Mouse (Mus musculus) brown adipose tissue, adult 24 weeks (tissue): ENCODE measurements around the gene Gm49425. TPM values are rescaled to one million over a fixed set of nuclear protein-coding genes. Genes with fewer than 3 reads are reported as not detected.
"Not testable (repeated sequence)": the region's sequence is repeated elsewhere in the genome, so short reads cannot be mapped to it uniquely, and the experiment has no call there.

Experiments used
- H3K27ac ChIP-seq: fragments of 200-500 bp; replicated peaks from 2 replicates; pipeline ENCODE4 v1.5.1; 2012; ENCODE audit warnings: low read depth, mild to moderate bottlenecking, low read length
- H3K4me1 ChIP-seq: fragments of 200-500 bp; 2 replicates; pipeline ENCODE4 v1.6.1; 2012; ENCODE audit warnings: low read length, mixed read lengths; ENCODE audit not compliant: control insufficient read depth, insufficient read depth, insufficient read length
- H3K4me3 ChIP-seq: fragments of 200-500 bp; 2 replicates; pipeline ENCODE4 v1.5.1; 2012; ENCODE audit warnings: low read depth, mild to moderate bottlenecking, low read length, moderate library complexity; ENCODE audit not compliant: insufficient read depth
- polyA plus RNA-seq: library from polyadenylated mRNA; stranded (reverse); fragments of >200 nt; gene quantifications from 2 replicates; pipeline ENCODE4 v1.2.4, GENCODE M21; 2012; ENCODE audit not compliant: missing spikeins, insufficient read depth, insufficient read length

The Gm49425 gene
- polyA plus RNA-seq = not detected in 2 replicates

DNA sequence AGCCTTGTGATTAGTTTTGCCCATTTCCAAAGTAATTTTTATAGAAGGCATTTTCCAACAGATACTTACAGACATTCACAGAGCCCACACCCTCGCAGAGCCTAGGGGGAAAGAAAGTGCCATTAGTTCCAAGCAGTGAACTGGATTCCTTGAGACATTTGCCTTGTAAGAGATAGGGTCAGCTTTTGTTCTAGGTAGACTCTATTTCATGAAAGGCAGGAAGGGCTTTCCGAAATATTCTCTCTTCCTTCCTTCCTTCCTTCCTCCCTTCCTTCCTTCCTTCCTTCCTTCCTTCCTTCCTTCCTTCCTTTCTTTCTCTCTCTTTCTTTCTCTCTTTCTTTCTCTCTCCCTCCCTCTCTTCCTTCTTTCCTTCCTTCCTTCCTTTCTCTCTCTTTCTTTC lies at the start of gene Gm49425:
Gene Gm49425 (minus strand): TSS at position 101 of the 400 bp plus-strand sequence.
- not testable (repeated sequence) for H3K4me1 ChIP-seq, H3K27ac ChIP-seq, H3K4me3 ChIP-seq

DNA sequence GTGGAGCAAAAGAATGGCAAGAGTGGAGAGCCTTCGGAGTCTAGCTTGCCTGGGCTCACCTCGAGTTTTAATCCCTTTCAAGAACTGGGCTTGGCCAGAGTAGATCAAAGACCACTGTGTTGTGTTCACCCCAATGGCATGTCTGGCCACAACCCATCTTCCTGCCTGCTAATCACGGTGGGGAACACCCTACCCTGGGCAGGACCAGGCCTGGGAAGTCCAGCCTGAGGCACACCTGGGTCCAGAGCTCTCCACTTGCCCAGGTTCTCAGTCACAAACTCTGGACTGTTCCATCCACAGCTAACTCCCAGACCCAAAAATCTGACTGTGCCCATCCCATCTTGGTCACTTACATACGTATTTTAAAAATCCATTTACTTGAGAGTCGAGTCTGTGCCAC lies 45.8 kb upstream of the Gm49425 start, which contains the start of gene Krt90:
Gene Krt90 (minus strand): TSS at position 101 of the 400 bp plus-strand sequence.
- Histone ChIP-seq H3K27ac (no peak within 1 kb of the TSS), H3K4me3 (no peak within 1 kb of the TSS)

DNA sequence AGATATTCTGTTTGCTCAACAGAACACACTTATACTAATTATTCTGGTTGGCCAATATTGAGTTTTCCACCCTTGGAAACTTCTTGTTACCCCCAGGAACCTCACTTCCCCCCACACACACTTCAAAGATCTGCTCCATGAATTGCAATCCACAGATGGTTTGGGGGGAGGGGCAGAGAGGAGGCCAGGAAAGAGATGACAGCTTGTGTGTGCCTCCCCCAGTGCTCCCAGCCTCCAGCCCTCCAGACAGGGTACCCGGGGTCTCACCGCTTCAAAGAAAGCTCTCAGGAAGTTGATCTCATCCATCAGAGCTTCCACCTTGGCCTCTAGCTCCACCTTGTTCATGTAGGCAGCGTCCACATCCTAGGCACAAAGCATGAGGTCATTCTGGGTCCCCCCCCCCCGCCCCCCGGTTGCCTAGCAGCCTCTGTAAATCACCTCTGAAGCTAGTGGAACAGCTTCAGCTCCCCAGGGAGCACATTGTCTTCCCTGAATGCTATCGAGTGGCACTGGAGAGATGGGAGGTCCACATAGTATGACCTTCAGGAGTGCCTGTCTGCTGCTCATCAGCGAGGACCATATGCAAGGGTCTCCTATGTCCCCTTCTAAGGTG lies 41.1 kb upstream of the Gm49425 start:
- H3K4me3 ChIP-seq = no peak overlapping the region
- no peaks in the 10 kb centered on the region for H3K4me1 ChIP-seq
- H3K27ac ChIP-seq = no peak overlapping the region

More for the DNA sequence above, 45.8 kb upstream of the Gm49425 start, which contains the start of gene Krt90:
- H3K4me1 ChIP-seq = no peaks in the 10 kb centered on the region

- Histone ChIP-seq H3K4me3 (no peak overlapping the region), H3K27ac (no peak overlapping the region), H3K4me1 (no peaks in the 10 kb centered on the region)
Observed at GRCm38 (mm10) chr15:101553169-101553568, 36.1 kb upstream of the Gm49425 start.

- H3K4me3 ChIP-seq = no peak overlapping the region
- no peak overlapping the region for H3K27ac ChIP-seq
- no peaks in the 10 kb centered on the region for H3K4me1 ChIP-seq
Observed at GRCm38 (mm10) chr15:101552188-101552587, 35.1 kb upstream of the Gm49425 start.

- Histone ChIP-seq H3K4me1 (no peaks in the 10 kb centered on the region), H3K27ac (no peak within 1 kb of the TSS), H3K4me3 (no peak within 1 kb of the TSS)
Observed at GRCm38 (mm10) chr15:101550567-101550966, 33.5 kb upstream of the Gm49425 start, which contains the start of gene Krt82. TSS of gene Krt82 (minus strand) at chr15:101550667.

GRCm38 (mm10) chr15:101544478-101544877 lies 27.4 kb upstream of the Gm49425 start:
- H3K27ac ChIP-seq = no peak overlapping the region
- H3K4me1 ChIP-seq = no peaks in the 10 kb centered on the region
- no peak overlapping the region for H3K4me3 ChIP-seq

- H3K27ac ChIP-seq = no peak overlapping the region
- no peak overlapping the region for H3K4me3 ChIP-seq
- H3K4me1 ChIP-seq = no peaks in the 10 kb centered on the region
Observed at GRCm38 (mm10) chr15:101542543-101542942, 25.5 kb upstream of the Gm49425 start.

DNA sequence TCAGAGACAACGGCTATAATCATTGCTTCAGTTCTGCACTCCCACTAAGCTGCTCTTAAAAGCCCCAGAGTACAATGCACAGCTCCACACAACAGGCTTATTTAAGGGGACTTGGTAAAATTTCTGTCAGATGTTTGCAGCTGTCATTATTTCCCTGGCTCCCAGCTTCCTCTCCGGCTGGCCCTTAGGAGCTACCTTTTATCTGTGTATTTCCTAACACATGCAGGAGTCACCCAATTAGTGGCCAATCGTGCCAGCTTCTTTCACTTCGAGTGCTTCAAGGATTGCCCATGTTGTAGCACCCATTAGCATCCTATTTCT lies 21.5 kb upstream of the Gm49425 start:
- Histone ChIP-seq H3K4me1 (no peaks in the 10 kb centered on the region), H3K4me3 (no peak overlapping the region), H3K27ac (no peak overlapping the region)

GRCm38 (mm10) chr15:101537864-101538579 lies 21.0 kb upstream of the Gm49425 start:
- no peaks in the 10 kb centered on the region for H3K4me1 ChIP-seq
- no peak overlapping the region for H3K4me3 ChIP-seq

GRCm38 (mm10) chr15:101536054-101536850 lies 19.2 kb upstream of the Gm49425 start:
- no peak overlapping the region for H3K27ac ChIP-seq
- no peak overlapping the region for H3K4me3 ChIP-seq
- no peaks in the 10 kb centered on the region for H3K4me1 ChIP-seq

More at GRCm38 (mm10) chr15:101537864-101538579, 21.0 kb upstream of the Gm49425 start:
- no peak overlapping the region for H3K27ac ChIP-seq

DNA sequence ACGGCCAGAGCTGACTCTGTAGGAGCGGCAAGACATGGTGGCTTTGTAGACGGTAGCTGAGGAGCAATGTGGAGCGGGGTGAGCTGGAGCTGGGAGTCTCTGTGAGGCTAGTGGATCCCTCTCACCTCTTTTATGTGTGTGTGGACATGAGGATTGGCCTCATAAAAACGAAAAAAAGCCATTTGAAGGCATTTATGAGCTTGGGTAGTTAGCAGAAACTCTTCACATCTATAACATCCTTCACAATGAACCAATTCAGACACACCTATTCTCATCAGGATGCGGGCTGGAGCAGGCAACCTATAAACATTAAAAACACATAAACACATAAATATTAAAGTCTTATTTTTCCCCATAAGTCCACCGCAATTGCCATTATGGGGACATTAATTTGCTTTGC lies 15.7 kb upstream of the Gm49425 start, which contains the start of gene Krt84:
Gene Krt84 (minus strand): TSS at position 101 of the 400 bp plus-strand sequence.
- Histone ChIP-seq H3K27ac (no peak within 1 kb of the TSS), H3K4me1 (no peaks in the 10 kb centered on the region), H3K4me3 (no peak within 1 kb of the TSS)

DNA sequence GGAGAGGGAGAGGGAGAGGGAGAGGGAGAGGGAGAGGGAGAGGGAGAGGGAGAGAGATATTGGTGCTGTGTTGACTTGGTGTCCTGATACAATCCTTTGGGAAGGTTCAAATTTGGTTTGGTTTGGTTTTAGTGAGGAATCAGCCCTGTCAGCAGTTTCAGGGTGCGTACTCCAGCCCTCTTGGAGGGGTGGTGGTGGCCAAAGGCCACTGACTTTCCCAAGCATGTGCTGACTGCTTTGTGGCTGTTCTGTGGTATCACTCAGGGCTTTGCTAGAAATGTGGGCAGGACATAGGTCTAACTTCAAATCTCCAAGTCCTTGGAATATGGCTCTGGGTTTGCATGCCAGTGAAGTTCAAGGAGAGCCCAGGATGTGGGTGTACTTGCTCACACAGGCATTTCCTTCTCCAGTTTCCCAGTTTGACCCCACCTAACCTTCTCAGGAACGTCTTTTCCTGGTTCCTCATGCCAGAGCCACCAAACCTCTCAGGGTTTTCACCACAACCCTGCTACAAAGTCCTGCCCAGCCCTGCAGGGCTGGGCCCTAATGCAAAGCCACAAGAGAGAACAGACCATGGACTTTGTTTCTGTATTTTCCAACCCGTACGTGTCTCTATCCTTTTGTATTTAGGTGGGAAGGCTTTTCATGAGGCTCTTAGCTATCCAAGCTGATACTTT lies 5.6 kb upstream of the Gm49425 start:
- Histone ChIP-seq H3K4me1 (no peaks in the 10 kb centered on the region), H3K27ac (no peak overlapping the region), H3K4me3 (no peak overlapping the region)

GRCm38 (mm10) chr15:101519792-101520191 lies 2.7 kb upstream of the Gm49425 start:
- H3K4me3 ChIP-seq = no peak overlapping the region
- no peaks in the 10 kb centered on the region for H3K4me1 ChIP-seq
- no peak overlapping the region for H3K27ac ChIP-seq

GRCm38 (mm10) chr15:101508247-101508646 lies 8.8 kb downstream of the Gm49425 start:
- H3K4me3 ChIP-seq = no peak overlapping the region
- H3K27ac ChIP-seq = no peak overlapping the region

More at GRCm38 (mm10) chr15:101508247-101508646, 8.8 kb downstream of the Gm49425 start:
- no peaks in the 10 kb centered on the region for H3K4me1 ChIP-seq
